Mouse (Mus musculus): ENCODE data around the gene Pla2g15.
"Not testable (repeated sequence)": the region's sequence is repeated elsewhere in the genome, so short reads cannot be mapped to it uniquely, and the experiment has no call there.

Gene Pla2g15

GRCm38 (mm10) chr8:106169017-106169933 lies 19.1 kb downstream of the Pla2g15 start:
- no peaks in the 10 kb centered on the region for H3K27me3 ChIP-seq (ENCODE audit: control insufficient read depth, insufficient read depth, low read length, poor library complexity, severe bottlenecking)
- DNase-seq (ENCODE audit: low read depth, low spot score): peak; percentile 57
- no peaks in the 10 kb centered on the region for H3K36me3 ChIP-seq (ENCODE audit: control insufficient read depth, insufficient read depth, low read length, poor library complexity, severe bottlenecking)

DNA sequence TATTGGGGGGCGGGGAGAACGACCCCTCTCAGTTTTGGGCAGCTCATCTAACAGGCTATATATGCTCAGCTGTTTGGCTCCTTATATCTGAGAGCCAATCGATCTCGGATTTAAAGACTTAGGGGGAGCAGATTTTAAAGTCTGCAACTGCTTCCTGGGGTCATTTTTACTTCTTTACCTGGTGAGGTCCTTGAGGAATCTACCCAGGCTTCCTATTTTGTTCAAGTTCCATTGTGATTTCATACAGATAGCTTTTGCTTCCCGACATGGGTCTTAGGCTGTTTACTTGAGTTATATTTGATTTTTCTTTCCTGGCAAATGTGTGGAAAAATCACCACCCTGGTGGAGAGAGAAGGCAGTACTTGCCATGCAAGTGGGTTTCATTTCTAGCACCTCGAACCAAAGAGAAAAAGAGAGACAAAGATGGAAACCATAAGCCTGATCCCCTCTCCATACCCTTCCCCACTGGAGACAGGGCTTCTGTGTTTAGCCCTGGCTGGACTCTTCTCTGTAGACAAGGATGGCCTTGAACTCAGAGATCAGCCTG lies 19.8 kb downstream of the Pla2g15 start:
- Histone ChIP-seq H3K27me3 (ENCODE audit: control insufficient read depth, insufficient read depth, low read length, poor library complexity, severe bottlenecking) (no peaks in the 10 kb centered on the region), H3K36me3 (ENCODE audit: control insufficient read depth, insufficient read depth, low read length, poor library complexity, severe bottlenecking) (no peaks in the 10 kb centered on the region)
- no peak for DNase-seq (ENCODE audit: low read depth, low spot score)

- no peaks in the 10 kb centered on the region for H3K36me3 ChIP-seq (ENCODE audit: control insufficient read depth, insufficient read depth, low read length, poor library complexity, severe bottlenecking)
- H3K27me3 ChIP-seq (ENCODE audit: control insufficient read depth, insufficient read depth, low read length, poor library complexity, severe bottlenecking): no peaks in the 10 kb centered on the region
- no peak for DNase-seq (ENCODE audit: low read depth, low spot score)
These were observed 23.4 kb downstream of the Pla2g15 start for GRCm38 (mm10) chr8:106173566-106173965.

GRCm38 (mm10) chr8:106176891-106177290 lies 26.7 kb downstream of the Pla2g15 start:
- Histone ChIP-seq H3K36me3 (ENCODE audit: control insufficient read depth, insufficient read depth, low read length, poor library complexity, severe bottlenecking) (no peaks in the 10 kb centered on the region), H3K27me3 (ENCODE audit: control insufficient read depth, insufficient read depth, low read length, poor library complexity, severe bottlenecking) (no peaks in the 10 kb centered on the region)
- DNase-seq (ENCODE audit: low read depth, low spot score): no peak

DNA sequence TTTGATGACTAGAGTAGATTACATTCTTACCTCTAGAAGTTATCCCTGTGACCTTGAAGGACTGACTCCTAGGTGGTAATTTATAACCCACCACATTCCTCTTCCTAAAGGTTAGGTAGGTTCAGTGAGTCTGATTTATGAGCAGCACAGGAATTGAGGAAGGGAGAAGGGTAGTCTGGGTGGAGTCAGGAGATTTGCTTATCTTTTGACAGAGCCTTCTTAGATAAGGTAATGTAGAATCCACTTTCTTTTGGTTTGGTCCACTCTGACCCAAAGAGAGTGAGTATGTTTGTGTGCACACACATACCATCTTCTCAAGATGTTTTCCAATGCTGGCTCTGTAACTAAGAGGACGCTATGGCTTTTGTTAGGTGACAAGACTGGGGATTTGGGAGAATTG lies 27.4 kb downstream of the Pla2g15 start:
- DNase-seq (ENCODE audit: low read depth, low spot score): no peak
- no peaks in the 10 kb centered on the region for H3K27me3 ChIP-seq (ENCODE audit: control insufficient read depth, insufficient read depth, low read length, poor library complexity, severe bottlenecking)
- H3K36me3 ChIP-seq (ENCODE audit: control insufficient read depth, insufficient read depth, low read length, poor library complexity, severe bottlenecking): no peaks in the 10 kb centered on the region

GRCm38 (mm10) chr8:106178428-106178827 lies 28.2 kb downstream of the Pla2g15 start:
- Histone ChIP-seq H3K36me3 (ENCODE audit: control insufficient read depth, insufficient read depth, low read length, poor library complexity, severe bottlenecking) (no peaks in the 10 kb centered on the region), H3K27me3 (ENCODE audit: control insufficient read depth, insufficient read depth, low read length, poor library complexity, severe bottlenecking) (no peaks in the 10 kb centered on the region)
- no peak for DNase-seq (ENCODE audit: low read depth, low spot score)

- no peaks in the 10 kb centered on the region for H3K36me3 ChIP-seq (ENCODE audit: control insufficient read depth, insufficient read depth, low read length, poor library complexity, severe bottlenecking)
- DNase-seq (ENCODE audit: low read depth, low spot score): no peak
These were observed 35.5 kb downstream of the Pla2g15 start for GRCm38 (mm10) chr8:106185628-106186270.

GRCm38 (mm10) chr8:106186394-106186793 lies 36.2 kb downstream of the Pla2g15 start:
- Histone ChIP-seq H3K36me3 (ENCODE audit: control insufficient read depth, insufficient read depth, low read length, poor library complexity, severe bottlenecking) (no peaks in the 10 kb centered on the region), H3K27me3 (ENCODE audit: control insufficient read depth, insufficient read depth, low read length, poor library complexity, severe bottlenecking) (no peaks in the 10 kb centered on the region)
- DNase-seq (ENCODE audit: low read depth, low spot score): no peak

More at GRCm38 (mm10) chr8:106185628-106186270, 35.5 kb downstream of the Pla2g15 start:
- H3K27me3 ChIP-seq (ENCODE audit: control insufficient read depth, insufficient read depth, low read length, poor library complexity, severe bottlenecking): no peaks in the 10 kb centered on the region

DNA sequence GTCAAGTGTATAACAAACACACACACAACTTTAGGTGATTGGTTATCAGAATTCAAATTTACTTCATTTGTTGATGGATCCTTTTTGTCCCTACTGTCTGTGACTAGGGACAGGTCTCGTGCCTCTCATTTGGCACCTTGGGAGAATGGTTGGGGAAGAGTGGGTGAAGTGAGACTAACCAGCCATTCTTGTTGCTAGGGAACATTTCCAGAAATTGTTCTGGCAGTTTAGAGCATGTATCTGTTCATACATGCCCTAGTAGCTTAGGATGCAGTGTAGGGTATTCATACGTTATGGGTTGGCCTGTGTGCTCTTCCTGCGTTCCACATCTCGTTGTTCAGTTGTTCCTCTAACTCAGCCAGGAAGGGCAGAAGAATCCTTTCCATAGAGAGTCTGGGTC lies 39.0 kb downstream of the Pla2g15 start:
- Histone ChIP-seq H3K36me3 (ENCODE audit: control insufficient read depth, insufficient read depth, low read length, poor library complexity, severe bottlenecking) (no peaks in the 10 kb centered on the region), H3K27me3 (ENCODE audit: control insufficient read depth, insufficient read depth, low read length, poor library complexity, severe bottlenecking) (no peaks in the 10 kb centered on the region)
- DNase-seq (ENCODE audit: low read depth, low spot score): no peak

GRCm38 (mm10) chr8:106191639-106192038 lies 41.4 kb downstream of the Pla2g15 start:
- Histone ChIP-seq H3K36me3 (ENCODE audit: control insufficient read depth, insufficient read depth, low read length, poor library complexity, severe bottlenecking) (peaks cover 2% of the 10 kb centered on the region), H3K27me3 (ENCODE audit: control insufficient read depth, insufficient read depth, low read length, poor library complexity, severe bottlenecking) (no peaks in the 10 kb centered on the region)
- DNase-seq (ENCODE audit: low read depth, low spot score): no peak

- no peak for DNase-seq (ENCODE audit: low read depth, low spot score)
- Histone ChIP-seq H3K36me3 (ENCODE audit: control insufficient read depth, insufficient read depth, low read length, poor library complexity, severe bottlenecking) (peaks cover 2% of the 10 kb centered on the region), H3K27me3 (ENCODE audit: control insufficient read depth, insufficient read depth, low read length, poor library complexity, severe bottlenecking) (no peaks in the 10 kb centered on the region)
These were observed 43.0 kb downstream of the Pla2g15 start for GRCm38 (mm10) chr8:106193162-106193561.

GRCm38 (mm10) chr8:106194062-106194461 lies 43.9 kb downstream of the Pla2g15 start:
- no peak for DNase-seq (ENCODE audit: low read depth, low spot score)
- H3K27me3 ChIP-seq (ENCODE audit: control insufficient read depth, insufficient read depth, low read length, poor library complexity, severe bottlenecking): no peaks in the 10 kb centered on the region

GRCm38 (mm10) chr8:106198741-106199140 lies 48.5 kb downstream of the Pla2g15 start:
- peak; percentile 75 for DNase-seq (ENCODE audit: low read depth, low spot score)
- H3K36me3 ChIP-seq (ENCODE audit: control insufficient read depth, insufficient read depth, low read length, poor library complexity, severe bottlenecking): peaks cover 8% of the 10 kb centered on the region
- H3K27me3 ChIP-seq (ENCODE audit: control insufficient read depth, insufficient read depth, low read length, poor library complexity, severe bottlenecking): no peaks in the 10 kb centered on the region

More at GRCm38 (mm10) chr8:106194062-106194461, 43.9 kb downstream of the Pla2g15 start:
- H3K36me3 ChIP-seq (ENCODE audit: control insufficient read depth, insufficient read depth, low read length, poor library complexity, severe bottlenecking): peaks cover 2% of the 10 kb centered on the region

DNA sequence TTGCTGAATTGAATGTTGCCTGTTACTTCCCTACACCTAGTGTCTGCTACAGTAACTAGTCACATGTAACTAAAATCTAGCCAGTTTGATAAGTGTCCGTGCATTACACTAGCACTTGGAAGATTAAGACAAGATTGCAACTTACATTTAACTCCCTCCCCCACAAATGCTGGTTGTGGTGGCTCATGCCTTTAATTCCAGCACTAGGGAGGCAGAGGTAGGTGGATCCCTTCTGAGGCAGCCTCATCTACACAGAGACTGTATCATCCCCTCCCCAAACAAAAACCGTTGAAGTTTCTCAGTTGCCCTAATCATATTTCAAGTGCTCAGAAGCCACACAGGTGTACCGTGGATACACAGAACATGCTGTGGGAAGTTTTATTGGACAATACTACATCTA lies 49.4 kb downstream of the Pla2g15 start:
- not testable (repeated sequence) for H3K36me3 ChIP-seq (ENCODE audit: control insufficient read depth, insufficient read depth, low read length, poor library complexity, severe bottlenecking); H3K27me3 ChIP-seq (ENCODE audit: control insufficient read depth, insufficient read depth, low read length, poor library complexity, severe bottlenecking); DNase-seq (ENCODE audit: low read depth, low spot score)
